Mouse (Mus musculus) kidney, adult 10 weeks (tissue): ENCODE measurements around the gene Prpf18. TPM values are rescaled to one million over a fixed set of nuclear protein-coding genes. Genes with fewer than 3 reads are reported as not detected.

ENCODE experiments used
- polyA plus RNA-seq: library from polyadenylated mRNA; stranded (reverse); fragments of 350-450 nt; fragmentation: Illumina TruSeq; extraction: RNeasy Lipid Tissue Mini Kit (QIAGEN cat#74804); gene quantifications from one replicate; pipeline ENCODE4 v1.2.3, GENCODE M21; 2014; ENCODE audit warnings: low read depth, low replicate concordance

Prpf18 gene
- 52.0 TPM for polyA plus RNA-seq

GRCm38 (mm10) chr2:4651500-4652285, at the start of gene Prpf18:
Gene Prpf18, minus strand, starts transcription at chr2:4652113.

Other genes with a start within 250 kb of the Prpf18 start
- gene Bend7, start 65.7 kb upstream of the Prpf18 start, polyA plus RNA-seq: 25.5 TPM
- gene Sephs1, start 229.5 kb upstream of the Prpf18 start, polyA plus RNA-seq: 40.1 TPM